Mouse (Mus musculus) mouse embryonic stem cell (cell line): ENCODE measurements around the gene Picalm.
"Not testable (repeated sequence)": the region's sequence is repeated elsewhere in the genome, so short reads cannot be mapped to it uniquely, and the experiment has no call there.

ENCODE experiments used
- in situ Hi-C, 2 experiments: fragments of 300-500 bp; cut with MboI; formaldehyde crosslinking; loops; 1 replicate in 1 of 2; 3 replicates in 1 of 2; pipeline ENCODE4 v1.14.3; 2019 to 2020; ENCODE audit warnings: low sequenced_read_pairs in 2 of 2, low pct_unique_long_range_greater_than_20kb in 1 of 2, mixed read lengths in 1 of 2; ENCODE audit not compliant: unreplicated experiment in 1 of 2

The Picalm gene

DNA sequence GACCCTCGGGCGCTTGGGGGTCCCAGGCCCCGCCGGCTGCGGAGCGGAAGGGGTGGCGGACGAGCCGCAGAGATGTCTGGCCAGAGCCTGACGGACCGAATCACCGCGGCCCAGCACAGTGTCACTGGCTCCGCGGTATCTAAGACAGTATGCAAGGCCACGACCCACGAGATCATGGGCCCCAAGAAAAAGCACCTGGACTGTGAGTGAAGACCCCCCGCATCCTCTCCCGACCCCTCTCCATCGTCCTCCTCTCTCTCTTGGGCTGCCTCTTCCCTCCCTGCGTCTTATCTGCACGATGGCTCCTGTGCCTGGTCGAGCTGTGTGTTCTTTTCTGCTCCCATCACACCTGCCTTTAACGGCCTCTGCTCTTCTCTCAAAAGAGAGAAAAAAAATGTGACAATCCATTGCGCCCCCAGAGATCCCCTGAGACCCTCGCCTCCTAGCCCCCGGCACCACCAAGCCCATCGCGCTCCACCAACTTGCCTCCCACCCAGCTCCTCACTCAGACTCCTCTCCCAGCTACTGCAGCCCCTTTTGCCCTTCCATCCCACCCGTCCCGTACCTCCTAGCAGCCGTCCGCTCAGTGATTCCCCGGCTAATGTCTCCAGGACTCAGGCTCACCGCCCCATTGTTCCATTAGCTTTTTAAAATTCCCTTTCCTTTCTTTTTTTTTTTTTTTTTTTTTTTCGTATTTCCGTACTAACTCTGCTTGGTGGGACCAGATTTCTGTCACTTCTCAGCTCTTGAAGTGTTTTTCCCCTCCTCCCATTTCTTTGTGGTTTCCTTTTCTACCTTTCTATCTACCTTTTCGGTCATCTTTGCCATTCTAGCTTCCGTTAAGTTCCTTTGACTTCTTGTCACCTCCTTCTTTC is 725 bp downstream of the Picalm start:
- in situ Hi-C loops = no loop called here

DNA sequence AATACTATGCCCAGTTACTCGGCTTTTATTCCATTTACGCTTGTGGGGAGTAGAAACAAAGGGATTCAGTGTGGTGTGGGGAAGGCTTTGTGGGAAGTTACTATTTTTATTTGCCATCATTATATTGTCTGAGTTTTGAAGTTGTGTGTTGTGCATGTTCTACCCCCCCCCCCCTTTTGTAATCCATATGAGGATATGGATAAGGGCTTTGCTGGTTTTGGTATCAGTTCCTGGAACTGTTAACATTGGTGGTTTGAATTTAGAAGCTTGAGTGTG is 1.3 kb downstream of the Picalm start:
- in situ Hi-C loops = no loop called here

DNA sequence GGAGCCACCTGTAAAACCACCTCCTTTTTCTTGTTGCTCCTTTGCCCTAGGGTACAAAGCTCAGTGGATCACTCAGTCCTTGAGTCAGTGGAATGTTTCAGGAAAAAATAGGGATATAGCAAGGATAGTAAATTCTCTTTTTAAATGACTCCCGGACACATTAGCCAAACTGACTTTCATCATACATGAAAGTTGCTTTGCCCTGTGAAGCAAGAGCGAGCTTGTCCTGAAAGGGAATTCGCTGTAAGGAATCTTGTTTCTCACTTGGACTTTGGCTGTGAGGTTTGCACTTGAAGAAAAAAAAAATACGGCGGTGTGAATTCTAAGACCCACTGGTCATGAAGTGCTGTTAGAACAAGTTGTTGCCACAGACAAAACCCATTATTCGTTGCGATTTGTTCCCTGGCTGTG is 1.8 kb downstream of the Picalm start:
- in situ Hi-C loops = no loop called here

DNA sequence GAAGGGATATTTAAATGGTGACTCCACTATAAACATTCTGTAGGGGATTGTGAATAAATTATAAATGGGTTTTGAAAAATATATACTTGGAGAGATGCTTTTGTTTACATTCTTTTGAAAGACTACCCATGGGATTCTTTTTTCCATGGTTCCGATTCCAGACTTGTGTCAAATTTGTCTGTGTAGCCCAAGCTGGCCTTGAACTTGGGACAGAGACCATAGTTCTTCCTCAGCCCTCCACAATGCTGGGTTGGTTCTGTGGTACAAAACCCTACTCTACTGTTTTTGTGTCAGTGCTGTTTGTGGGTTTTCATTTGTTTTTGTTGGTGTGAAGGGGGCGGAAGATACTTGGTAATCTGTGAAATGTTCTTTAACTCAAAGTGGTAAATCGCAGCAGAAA is 2.3 kb downstream of the Picalm start:
- in situ Hi-C loops = no loop called here

DNA sequence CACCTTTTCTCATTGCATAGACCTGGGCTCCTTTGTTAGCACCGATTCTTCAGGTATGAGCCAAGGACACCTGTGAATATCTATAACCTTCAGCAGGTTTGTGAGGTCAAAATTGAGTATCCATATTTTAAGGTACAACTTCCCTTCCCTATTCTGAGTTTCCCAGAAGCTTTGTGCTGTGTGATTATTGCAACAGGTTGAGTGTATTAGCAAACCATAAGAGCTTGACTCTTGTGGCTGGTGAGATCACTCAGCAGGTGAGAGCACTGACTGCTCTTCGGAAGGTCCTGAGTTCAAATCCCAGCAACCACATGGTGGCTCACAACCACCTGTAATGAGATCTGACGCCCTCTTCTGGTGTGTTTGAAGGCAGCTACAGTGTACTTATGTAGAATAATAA is 6.7 kb downstream of the Picalm start:
- in situ Hi-C loops = no loop called here

DNA sequence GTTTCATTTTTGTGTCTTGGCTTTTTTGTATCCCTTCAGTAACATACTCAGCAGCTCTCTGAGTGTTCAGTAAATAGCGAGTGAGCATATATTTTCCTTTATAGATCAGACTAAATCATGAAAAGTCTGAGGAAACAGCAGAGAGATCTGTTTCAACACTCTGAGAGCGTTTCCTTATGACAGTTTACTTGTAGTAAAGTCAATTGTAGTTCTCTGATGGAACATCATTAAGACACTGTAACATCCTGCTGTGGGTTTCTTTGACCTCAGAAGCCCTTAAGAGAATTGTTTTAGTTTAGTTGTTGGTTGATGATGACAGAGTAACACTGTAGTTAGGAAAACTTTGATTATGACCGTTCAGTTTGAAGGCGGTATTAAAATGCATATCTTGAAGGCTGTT is 8.3 kb downstream of the Picalm start:
- in situ Hi-C loops = no loop called here

DNA sequence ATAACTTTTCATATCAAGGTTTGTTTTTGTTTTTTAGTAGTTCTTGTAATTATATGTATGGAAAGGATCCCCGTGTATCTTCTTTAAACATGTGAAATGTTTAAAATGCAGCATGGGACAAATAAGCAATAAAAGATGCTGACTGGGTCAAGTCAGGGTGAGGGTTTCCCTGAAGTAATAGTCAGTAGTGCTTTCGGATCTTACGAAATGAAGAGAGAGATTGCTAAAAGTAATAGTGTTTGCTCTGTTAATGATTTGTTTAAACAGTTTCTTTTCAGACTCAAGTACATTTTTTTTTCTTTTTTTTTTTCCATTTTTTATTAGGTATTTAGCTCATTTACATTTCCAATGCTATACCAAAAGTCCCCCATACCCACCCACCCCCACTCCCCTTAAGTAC is 10.3 kb downstream of the Picalm start:
- in situ Hi-C loops = no loop called here

DNA sequence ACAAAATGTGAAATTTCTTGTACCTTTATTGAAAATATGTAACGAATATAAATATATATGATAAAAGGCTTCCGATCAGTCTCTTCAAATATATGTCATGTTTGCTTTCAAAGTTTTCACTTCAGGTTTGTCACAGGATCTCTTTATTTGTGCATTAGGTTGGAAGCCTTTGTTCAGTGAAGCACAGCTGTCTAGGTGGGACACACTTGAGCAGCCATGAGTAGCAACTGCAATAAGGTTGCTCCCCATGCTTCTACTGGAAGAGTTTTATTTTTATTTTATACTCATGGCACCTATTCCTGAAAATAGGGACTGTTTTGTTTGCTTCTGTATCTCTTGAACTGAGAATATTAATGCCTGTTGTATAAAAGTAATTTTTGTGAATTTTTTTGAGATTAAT is 14.3 kb downstream of the Picalm start:
- in situ Hi-C loops = no loop called here

DNA sequence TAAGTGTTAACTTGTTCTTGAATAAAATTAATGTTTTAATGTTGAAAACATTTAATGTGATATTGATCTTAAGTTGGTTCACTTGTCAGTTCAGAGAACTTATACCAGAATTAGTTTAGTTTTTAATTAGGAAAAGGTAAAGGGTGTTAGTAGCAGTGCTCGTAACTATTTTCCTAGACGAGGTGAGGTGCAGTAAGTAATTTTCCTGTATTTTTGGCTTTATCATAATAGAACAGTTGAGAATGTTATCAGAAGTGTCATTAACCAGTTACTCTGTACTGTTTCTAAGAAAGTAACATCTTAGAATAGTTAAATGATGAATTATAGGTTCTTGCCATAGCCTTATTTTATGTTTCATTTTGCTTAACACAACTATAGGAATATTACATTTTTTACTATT is 15.0 kb downstream of the Picalm start:
- in situ Hi-C loops = no loop called here

DNA sequence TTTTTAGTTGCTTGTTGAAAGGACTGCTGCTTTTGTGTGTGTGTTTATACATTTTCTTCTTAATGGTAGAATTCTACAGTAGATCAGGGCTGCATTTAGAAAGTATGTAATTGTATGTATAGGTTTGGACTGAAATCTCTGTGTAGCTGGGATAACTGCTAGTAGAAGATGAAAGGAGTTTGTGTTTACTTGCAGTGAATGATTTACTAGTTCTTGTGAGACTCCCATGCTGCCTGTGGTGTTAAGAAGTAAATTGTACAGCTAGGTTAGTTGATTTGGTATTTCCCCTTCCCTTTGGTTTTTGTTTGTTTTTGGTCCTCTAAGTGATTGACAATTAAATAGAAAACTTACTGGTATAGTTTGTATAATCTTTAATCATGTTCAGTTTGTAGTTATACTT is 15.4 kb downstream of the Picalm start:
- in situ Hi-C loops = no loop called here

DNA sequence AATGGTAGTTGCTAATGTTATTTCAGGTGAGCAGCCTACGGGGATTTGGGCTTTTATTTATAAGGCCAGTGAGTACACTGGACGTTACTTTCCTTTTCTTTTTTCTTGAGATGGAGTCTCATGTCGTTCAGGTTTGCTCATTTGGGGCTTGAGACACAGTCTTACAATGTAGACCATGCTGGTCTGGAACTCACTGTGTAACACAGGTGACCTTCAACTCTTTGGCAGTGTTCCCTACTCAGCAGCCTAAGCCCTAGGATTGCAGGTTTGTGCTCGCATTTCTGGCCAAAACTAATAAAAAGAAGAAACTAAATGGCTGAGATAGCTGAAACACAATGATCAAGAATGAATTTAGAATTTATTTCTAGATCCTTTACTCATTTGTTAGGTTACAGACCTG is 15.9 kb downstream of the Picalm start:
- in situ Hi-C loops = no loop called here

DNA sequence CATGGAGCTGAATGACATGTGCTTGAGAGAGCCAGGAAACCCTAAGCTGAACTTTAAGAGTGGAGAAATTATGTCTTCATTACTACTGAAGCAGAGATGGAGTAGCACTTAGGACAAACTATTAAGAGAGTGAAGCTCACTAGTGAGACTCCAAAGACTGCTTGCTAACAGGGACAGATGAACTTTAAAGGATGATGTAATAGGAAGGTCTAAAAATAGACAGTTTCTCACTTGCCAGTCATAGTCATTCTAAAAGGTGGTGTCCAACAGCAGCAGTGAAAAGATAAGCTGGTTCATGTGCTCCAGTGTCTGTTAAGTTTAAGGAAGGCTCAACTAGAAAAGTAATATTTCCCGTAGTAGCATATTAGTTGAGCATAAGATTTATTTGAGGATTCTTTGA is 16.3 kb downstream of the Picalm start:
- in situ Hi-C loops = no loop called here

DNA sequence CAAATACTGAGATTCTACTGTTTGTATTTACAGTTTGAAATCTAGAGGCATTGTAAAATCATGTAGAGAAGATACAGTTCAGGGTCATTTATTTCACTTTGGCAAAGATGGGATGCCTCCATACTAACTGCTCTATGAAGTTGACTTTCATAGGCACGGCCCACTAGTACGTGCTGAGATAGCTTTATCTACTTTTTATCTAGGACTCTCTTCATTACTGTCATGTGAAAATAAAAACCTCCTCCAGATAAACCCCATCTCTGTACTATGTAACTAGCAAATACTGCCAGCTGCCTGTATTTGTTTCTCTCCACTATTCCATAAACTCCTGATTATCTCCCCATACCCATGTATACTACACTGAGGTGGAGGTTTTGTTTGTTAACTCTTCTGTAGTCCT is 18.0 kb downstream of the Picalm start:
- in situ Hi-C loops = no loop called here

DNA sequence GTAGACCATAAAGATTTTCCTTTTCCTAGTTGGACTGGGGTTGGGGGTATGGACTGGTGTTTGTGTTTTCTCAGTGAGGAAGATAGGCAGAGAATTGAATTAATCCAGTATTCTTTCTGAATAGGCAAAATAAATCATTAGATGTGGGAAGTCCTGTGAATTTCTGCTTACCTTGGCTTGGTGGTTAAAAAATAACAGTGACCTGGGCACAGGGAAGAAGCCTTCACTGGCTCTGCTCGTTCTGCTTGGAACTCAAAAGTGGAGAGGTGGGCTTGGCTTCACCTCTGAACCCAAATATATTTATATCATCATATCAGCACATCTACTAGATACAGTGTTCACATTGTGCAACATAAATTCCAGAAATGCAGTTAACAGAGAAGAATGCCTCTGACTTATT is 18.5 kb downstream of the Picalm start:
- in situ Hi-C loops = no loop called here

DNA sequence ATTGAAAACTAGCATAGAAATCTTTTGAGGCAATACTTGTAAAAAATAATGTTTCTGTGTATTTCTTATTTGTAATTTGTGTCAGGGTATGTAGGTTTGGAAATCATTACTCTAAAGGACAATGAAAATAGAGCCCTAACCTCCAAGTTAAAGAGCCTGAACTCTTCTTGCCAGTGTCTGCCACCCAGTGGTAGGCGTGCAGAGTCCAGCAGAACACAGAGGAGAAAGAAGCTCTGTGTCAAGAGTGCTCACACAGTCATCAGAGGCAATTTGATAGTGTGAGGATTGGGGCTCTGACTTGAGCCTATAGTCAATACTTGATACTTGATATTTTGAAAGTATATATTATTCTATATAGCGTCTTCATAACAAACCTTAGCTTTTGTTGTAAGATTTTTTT is 20.3 kb downstream of the Picalm start:
- in situ Hi-C loops = loop anchor here in 1 of 2 experiments (10.0 kb wide), 1 partner anchor 156 kb away; no protein-coding TSS in a partner anchor

DNA sequence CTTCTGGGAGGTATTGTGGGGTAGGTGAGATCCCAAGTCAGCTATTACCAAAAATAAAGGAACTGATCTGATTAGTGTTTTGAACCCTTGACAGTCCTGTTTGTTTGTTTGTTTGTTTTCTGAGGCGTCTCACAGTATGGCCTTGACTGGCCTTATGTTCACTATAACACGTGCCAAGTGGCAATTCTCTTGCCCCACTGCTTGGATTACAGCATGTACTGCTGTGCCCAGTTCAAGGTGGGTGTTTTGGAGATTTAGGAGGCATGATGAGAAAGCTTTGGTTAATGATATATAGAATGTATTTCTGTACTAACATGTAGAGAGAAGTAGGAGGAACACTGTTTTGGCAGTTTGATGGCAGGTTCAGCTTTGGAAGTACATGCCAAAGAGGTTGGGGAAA is 28.0 kb downstream of the Picalm start:
- in situ Hi-C loops = loop anchor here in 1 of 2 experiments (10.0 kb wide), 1 partner anchor 163 kb away; no protein-coding TSS in a partner anchor

DNA sequence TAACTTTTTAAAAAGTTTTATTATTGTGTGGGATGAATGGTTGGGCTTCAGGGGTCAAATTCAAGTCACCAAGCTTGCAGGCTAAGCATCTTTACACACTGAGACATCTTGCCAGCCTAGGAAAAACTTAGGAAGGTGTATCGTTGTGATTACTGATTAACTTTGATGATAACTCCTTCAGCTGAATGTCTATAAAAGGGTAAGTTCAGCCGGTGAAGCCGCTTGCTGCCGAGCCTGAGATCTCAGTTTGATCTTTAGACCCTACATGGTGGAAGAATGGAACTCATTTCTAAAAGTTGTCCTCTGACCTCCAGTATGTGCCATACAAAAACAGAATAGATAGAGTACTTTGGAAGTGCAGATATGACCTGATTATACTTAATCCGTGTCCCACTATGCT is 30.6 kb downstream of the Picalm start:
- in situ Hi-C loops = no loop called here

DNA sequence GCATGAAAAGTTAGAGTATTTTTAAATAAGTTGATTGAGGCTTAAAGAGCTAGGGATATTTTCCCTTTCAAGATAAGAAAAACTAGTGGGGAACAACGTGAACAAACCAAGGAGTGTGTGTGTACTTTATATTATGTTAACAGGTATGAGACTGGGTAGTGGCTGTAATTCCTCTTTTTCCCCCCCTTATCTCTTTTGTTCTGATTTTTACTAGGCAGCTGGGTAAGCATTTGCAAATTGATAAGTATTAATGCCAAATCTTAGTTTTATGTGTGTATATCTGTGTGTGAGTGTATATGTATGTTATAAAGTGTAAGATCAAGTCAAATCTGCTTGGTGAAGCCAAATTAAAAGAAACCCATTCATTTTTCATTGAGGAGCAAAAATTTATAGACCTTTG is 34.3 kb downstream of the Picalm start:
- in situ Hi-C loops = no loop called here

DNA sequence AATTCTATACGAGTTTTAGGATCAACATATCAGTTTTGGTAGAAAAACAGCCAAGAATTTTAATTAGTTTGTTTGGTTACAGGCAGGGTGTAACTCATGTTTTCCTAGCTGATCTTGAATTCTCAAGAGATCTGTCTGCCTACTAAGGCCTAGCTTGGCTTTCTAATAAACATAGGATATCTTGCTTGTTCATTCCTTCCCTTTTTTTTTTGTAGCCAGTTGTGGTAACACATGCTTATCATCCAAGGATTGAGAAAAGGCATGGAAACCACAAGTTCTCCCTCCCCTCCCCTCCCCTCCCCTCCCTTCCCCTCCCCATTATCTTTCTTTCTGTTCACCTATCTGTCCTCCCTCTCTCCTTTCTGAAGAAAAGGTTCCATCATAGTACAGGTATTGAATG is 36.0 kb downstream of the Picalm start:
- in situ Hi-C loops = no loop called here

DNA sequence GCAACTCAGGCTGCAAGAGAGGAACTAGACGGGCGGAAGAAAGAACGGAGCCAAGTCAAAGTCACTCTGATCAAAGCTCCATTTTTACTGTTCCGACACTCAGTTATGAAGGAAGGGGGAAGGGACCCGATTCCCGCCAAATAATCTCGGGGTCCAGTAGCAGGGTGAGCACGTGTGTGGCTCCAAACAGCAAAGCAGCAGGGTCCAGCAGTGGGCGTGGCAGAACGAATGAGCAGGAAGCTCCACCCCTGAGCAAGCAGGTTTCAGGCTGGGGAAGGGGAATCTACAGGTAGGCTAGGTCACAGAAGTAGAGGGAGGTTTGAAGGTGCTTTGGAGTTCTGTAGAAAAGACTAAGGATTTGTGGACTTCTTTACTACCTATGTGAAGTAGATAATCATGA is 37.8 kb downstream of the Picalm start:
- in situ Hi-C loops = not testable (repeated sequence)

DNA sequence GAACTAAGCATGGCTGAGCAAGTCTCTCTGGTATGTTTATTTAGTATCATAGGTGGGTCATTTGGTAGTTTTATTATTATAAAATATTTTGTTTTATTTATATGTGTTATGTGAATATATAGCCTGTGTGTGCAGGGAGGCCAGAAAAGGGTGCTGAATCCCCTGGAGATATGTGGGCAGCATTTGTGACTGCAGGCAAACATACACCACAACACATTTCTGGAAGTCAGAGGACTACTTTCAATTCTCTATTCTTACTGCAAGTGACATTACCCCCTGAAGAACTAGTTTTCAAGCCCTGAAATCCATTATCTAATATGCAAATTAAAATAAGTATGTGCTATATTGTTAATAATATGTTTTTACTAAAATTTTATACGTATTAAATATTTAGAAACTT is 43.8 kb downstream of the Picalm start:
- in situ Hi-C loops = no loop called here
